Mouse (Mus musculus) limb, embryonic 15.5 days (tissue): ENCODE results near the gene Mdk. TPM values are rescaled to one million over a fixed set of nuclear protein-coding genes. Genes with fewer than 3 reads are reported as not detected.

Experiments used
- ATAC-seq: fragments of 200-750 bp; cut with Nextera tagmentation; 2 replicates; pipeline ENCODE4 v1.8.0; 2017; ENCODE audit warnings: low read depth, moderate TSS enrichment; ENCODE audit not compliant: insufficient number of reproducible peaks, low FRiP score, low TSS enrichment
- H3K27ac ChIP-seq: fragments of 300-500 bp; sonication (generic); 2 replicates; pipeline ENCODE4 v1.5.1; 2015; ENCODE audit warnings: moderate library complexity, mild to moderate bottlenecking, inconsistent platforms
- H3K27me3 ChIP-seq: fragments of 300-500 bp; sonication (generic); 2 replicates; pipeline ENCODE4 v1.6.1; 2015; ENCODE audit warnings: inconsistent platforms
- H3K36me3 ChIP-seq: fragments of 300-500 bp; sonication (generic); 2 replicates; pipeline ENCODE4 v1.6.1; 2015; ENCODE audit warnings: inconsistent platforms
- H3K4me1 ChIP-seq: fragments of 300-500 bp; sonication (generic); 2 replicates; pipeline ENCODE4 v1.6.1; 2015; ENCODE audit warnings: inconsistent platforms
- H3K4me2 ChIP-seq: fragments of 300-500 bp; sonication (generic); 2 replicates; pipeline ENCODE4 v1.6.1; 2015; ENCODE audit warnings: mild to moderate bottlenecking, inconsistent platforms
- H3K4me3 ChIP-seq: fragments of 300-500 bp; sonication (generic); 2 replicates; pipeline ENCODE4 v1.5.1; 2015; ENCODE audit warnings: mild to moderate bottlenecking, inconsistent platforms
- H3K9ac ChIP-seq: fragments of 300-500 bp; sonication (generic); 2 replicates; pipeline ENCODE4 v1.6.1; 2015; ENCODE audit warnings: inconsistent platforms
- H3K9me3 ChIP-seq: fragments of 300-500 bp; sonication (generic); 2 replicates; pipeline ENCODE4 v1.6.1; 2016; ENCODE audit warnings: inconsistent platforms
- WGBS: fragments of 180-500 bp; shearing (Covaris S2); methylation state at CpG from one replicate; pipeline ENCODE4 v1.1.7; 2015; 5-methylcytosine and 5-hydroxymethylcytosine counted together
- polyA plus RNA-seq: library from polyadenylated mRNA; unstranded; fragments of >200 nt; fragmentation: Nextera tagmentation; extraction: Ambion mirVana; gene quantifications from 2 replicates; pipeline ENCODE4 v1.2.1, GENCODE M21; 2015

Mdk gene
- polyA plus RNA-seq, 1 experiment from 2014 or later = 1,046 TPM

- 74% methylated on average over 23 of the region's 23 CpGs for WGBS
- Histone ChIP-seq H3K36me3 (peaks cover 8% of the 10 kb centered on the region; the same call in 1 of the 2 replicates), H3K4me2 (no peak overlapping the region), H3K27ac (no peak overlapping the region), H3K27me3 (peaks cover 18% of the 10 kb centered on the region), H3K4me1 (peaks cover 57% of the 10 kb centered on the region), H3K9ac (no peak overlapping the region), H3K4me3 (no peak overlapping the region), H3K9me3 (no peaks in the 10 kb centered on the region)
- ATAC-seq = no peak
These were observed 3.4 kb downstream of the Mdk start for GRCm38 (mm10) chr2:91928534-91929350.

- Histone ChIP-seq H3K27ac (no peak overlapping the region), H3K4me3 (peak overlapping the region; percentile 4; the same call in 1 of the 2 replicates), H3K9ac (no peak overlapping the region), H3K4me2 (peak overlapping the region; percentile 21; the same call in 1 of the 2 replicates), H3K4me1 (peaks cover 57% of the 10 kb centered on the region), H3K9me3 (no peaks in the 10 kb centered on the region), H3K27me3 (peaks cover 26% of the 10 kb centered on the region), H3K36me3 (peaks cover 1% of the 10 kb centered on the region; the same call in 1 of the 2 replicates)
- ATAC-seq = no peak
- WGBS = 46% methylated on average over 34 of the region's 34 CpGs
These were observed 4.1 kb downstream of the Mdk start for GRCm38 (mm10) chr2:91927826-91928533.

- 80% methylated on average over 3 of the region's 3 CpGs for WGBS
- no peak within 1 kb of the TSS for H3K27ac ChIP-seq
- ATAC-seq = no peak
- peaks cover 57% of the 10 kb centered on the region for H3K4me1 ChIP-seq
- no peaks in the 10 kb centered on the region for H3K36me3 ChIP-seq
- H3K9ac ChIP-seq = no peak within 1 kb of the TSS
- H3K27me3 ChIP-seq = peaks cover 36% of the 10 kb centered on the region
- peak within 1 kb of the TSS; percentile 4; the same call in 1 of the 2 replicates for H3K4me3 ChIP-seq
- peak within 1 kb of the TSS; percentile 21; the same call in 1 of the 2 replicates for H3K4me2 ChIP-seq
- no peaks in the 10 kb centered on the region for H3K9me3 ChIP-seq
These were observed 5.1 kb downstream of the Mdk start, which contains the start of gene Chrm4 for GRCm38 (mm10) chr2:91926949-91927348. TSS of gene Chrm4 (plus strand) at chr2:91927249.

DNA sequence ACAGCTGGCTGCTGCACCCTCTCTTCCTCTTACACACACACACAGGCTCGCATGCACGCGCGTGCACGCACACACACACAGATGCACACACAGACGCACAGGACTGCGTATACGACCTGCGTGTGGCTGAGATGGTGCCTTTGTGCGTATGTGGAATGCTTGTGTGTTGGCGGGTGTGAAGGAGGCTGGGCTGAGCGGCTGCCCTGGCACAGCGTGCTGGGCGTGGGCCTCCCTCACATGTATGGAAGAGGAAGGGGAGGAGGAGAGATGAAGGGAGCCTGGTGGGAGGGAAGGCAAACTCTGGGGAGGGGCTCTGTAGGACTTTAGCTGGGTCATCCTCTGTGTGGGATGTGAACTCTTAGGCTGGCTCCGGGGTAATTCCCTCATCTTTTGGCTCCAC lies 6.7 kb downstream of the Mdk start:
- no peak overlapping the region for H3K27ac ChIP-seq
- ATAC-seq = no peak
- H3K9ac ChIP-seq = no peak overlapping the region
- no peak overlapping the region for H3K4me2 ChIP-seq
- H3K9me3 ChIP-seq = no peaks in the 10 kb centered on the region
- H3K27me3 ChIP-seq = peaks cover 51% of the 10 kb centered on the region
- peaks cover 57% of the 10 kb centered on the region for H3K4me1 ChIP-seq
- WGBS = 69% methylated on average over 15 of the region's 15 CpGs
- no peaks in the 10 kb centered on the region for H3K36me3 ChIP-seq
- no peak overlapping the region for H3K4me3 ChIP-seq

DNA sequence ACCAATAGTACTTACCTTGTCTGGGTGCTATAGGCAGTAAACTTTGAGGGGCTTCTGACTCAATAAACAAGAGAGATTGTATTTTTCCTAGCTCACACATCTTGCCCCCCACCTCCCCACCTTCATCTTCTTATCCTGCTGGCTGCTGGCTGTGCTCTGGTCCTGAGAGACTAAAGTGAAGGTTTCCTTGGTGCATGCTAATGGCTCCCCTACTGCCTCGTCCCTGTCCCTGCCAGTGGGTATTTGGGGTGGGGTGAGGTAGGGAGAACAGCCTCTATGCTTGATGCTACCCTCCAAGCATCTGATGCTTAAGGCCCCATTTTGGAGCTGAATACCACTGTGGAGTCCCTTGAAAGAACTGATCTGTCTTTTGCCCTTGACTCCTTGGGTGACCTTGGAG lies 7.4 kb downstream of the Mdk start:
- no peak overlapping the region for H3K4me3 ChIP-seq
- H3K4me1 ChIP-seq = peaks cover 51% of the 10 kb centered on the region
- no peaks in the 10 kb centered on the region for H3K9me3 ChIP-seq
- no peaks in the 10 kb centered on the region for H3K36me3 ChIP-seq
- WGBS = 65% methylated on average over 1 of the region's 1 CpGs
- H3K27ac ChIP-seq = no peak overlapping the region
- no peak for ATAC-seq
- no peak overlapping the region for H3K4me2 ChIP-seq
- no peak overlapping the region for H3K9ac ChIP-seq
- peaks cover 54% of the 10 kb centered on the region for H3K27me3 ChIP-seq

- no peak for ATAC-seq
- Histone ChIP-seq H3K4me1 (peaks cover 44% of the 10 kb centered on the region), H3K9me3 (no peaks in the 10 kb centered on the region), H3K4me2 (peak overlapping the region; percentile 98), H3K27me3 (peaks cover 54% of the 10 kb centered on the region), H3K9ac (no peak overlapping the region; the same call in 1 of the 2 replicates), H3K4me3 (peak overlapping the region; percentile 56), H3K27ac (no peak overlapping the region), H3K36me3 (peaks cover 4% of the 10 kb centered on the region)
- 4% methylated on average over 54 of the region's 54 CpGs for WGBS
These were observed 8.4 kb downstream of the Mdk start for GRCm38 (mm10) chr2:91923415-91924337.

GRCm38 (mm10) chr2:91922586-91923414 lies 9.3 kb downstream of the Mdk start:
- H3K4me2 ChIP-seq = peak overlapping the region; percentile 98
- 4% methylated on average over 37 of the region's 37 CpGs for WGBS
- no peak overlapping the region for H3K27ac ChIP-seq
- peaks cover 54% of the 10 kb centered on the region for H3K27me3 ChIP-seq
- ATAC-seq = no peak
- H3K4me1 ChIP-seq = peaks cover 38% of the 10 kb centered on the region
- no peaks in the 10 kb centered on the region for H3K9me3 ChIP-seq
- peak overlapping the region; percentile 56 for H3K4me3 ChIP-seq
- peaks cover 13% of the 10 kb centered on the region for H3K36me3 ChIP-seq
- no peak overlapping the region for H3K9ac ChIP-seq

DNA sequence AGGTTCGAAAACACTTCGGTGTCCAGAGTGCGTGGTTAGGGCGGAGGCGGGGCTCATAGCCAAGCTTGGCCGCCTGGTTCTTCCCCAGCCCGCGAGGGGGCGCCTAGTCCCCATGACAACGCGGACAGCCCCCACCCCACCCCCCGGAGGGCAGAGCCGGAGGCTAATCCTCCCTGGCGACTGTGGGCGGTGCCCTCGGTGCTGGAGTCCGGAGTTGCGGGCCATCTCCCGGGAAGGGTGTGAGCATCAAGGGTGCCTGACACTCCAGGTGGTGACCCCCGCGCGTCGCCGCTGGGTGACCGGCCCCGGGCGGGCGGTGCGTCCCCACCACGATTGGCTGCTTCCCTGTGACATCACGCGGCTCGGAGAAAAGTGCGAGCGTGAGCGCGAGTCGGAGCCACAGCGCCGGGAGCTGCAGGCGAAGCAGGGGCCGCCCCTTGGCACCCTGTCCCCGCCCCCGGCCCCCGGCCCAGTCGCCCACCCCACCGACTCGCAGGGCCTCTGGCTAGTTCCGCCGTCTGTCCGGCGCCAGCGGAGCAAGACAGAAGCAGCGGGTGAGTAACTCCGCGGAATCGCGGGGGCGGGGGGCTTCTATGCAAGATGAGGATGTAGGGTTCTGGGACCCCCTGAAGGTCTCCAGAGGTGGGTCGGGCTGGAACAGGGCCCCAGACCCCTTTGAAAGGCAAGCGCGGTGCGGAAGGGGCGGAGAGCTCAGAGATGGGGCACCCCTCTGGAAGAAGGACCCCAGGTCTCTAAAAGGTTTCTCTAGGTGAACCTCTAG lies 10.1 kb downstream of the Mdk start:
- Histone ChIP-seq H3K4me2 (peak overlapping the region; percentile 98), H3K36me3 (peaks cover 21% of the 10 kb centered on the region), H3K9ac (peak overlapping the region; percentile 20; the same call in 1 of the 2 replicates), H3K4me3 (peak overlapping the region; percentile 56), H3K27me3 (peaks cover 54% of the 10 kb centered on the region), H3K4me1 (peaks cover 35% of the 10 kb centered on the region), H3K9me3 (no peaks in the 10 kb centered on the region), H3K27ac (no peak overlapping the region)
- ATAC-seq = peak; percentile 13; the same call in 1 of the 2 replicates
- under 1% methylated on average over 64 of the region's 64 CpGs for WGBS

- peaks cover 35% of the 10 kb centered on the region for H3K4me1 ChIP-seq
- H3K27me3 ChIP-seq = peaks cover 54% of the 10 kb centered on the region
- H3K36me3 ChIP-seq = peaks cover 28% of the 10 kb centered on the region
- H3K9me3 ChIP-seq = no peaks in the 10 kb centered on the region
- peak overlapping the region; percentile 98 for H3K4me2 ChIP-seq
- WGBS = 4% methylated on average over 31 of the region's 31 CpGs
- H3K9ac ChIP-seq = no peak overlapping the region
- peak overlapping the region; percentile 56 for H3K4me3 ChIP-seq
- ATAC-seq = no peak
- no peak overlapping the region for H3K27ac ChIP-seq
These were observed 10.8 kb downstream of the Mdk start for GRCm38 (mm10) chr2:91921181-91921789.

DNA sequence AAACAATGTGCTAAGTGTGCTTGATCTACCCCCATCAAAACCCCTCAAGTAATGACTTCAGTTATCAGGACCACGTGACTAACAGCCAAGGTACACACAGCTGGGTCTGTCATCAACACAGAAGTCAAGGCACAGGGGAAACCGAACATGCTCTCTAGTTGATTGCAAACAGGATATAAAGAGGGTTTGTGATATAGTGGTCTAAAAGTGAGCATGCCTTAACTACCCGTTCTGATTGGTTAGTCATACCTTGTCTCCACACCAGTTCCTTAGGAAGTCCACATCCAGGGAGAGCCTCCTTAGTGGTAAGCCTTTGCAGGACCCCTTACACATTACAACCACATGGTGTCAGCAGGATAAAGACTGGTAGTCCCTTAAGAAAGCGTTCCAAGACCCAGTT lies 12.0 kb downstream of the Mdk start:
- Histone ChIP-seq H3K4me2 (no peak overlapping the region), H3K4me3 (no peak overlapping the region), H3K9ac (no peak overlapping the region), H3K27ac (no peak overlapping the region), H3K36me3 (peaks cover 38% of the 10 kb centered on the region), H3K4me1 (peaks cover 32% of the 10 kb centered on the region), H3K27me3 (peaks cover 46% of the 10 kb centered on the region), H3K9me3 (no peaks in the 10 kb centered on the region)
- 60% methylated on average over 4 of the region's 4 CpGs for WGBS
- ATAC-seq = no peak
